Mouse (Mus musculus) megakaryocyte-erythroid progenitor cell, adult 5-6 weeks (primary cell): Measurements from ENCODE around the gene Rgs11. TPM values are rescaled to one million over a fixed set of nuclear protein-coding genes. Genes with fewer than 3 reads are reported as not detected.

Experiments used
- total RNA-seq, 2 experiments: library from RNA; stranded (forward) in 1 of 2; stranded (reverse) in 1 of 2; fragments of 200-1000, 215-1000 nt in 1 of 2; fragments of >200 nt in 1 of 2; fragmentation: Nextera tagmentation in 1 of 2; gene quantifications; 2 replicates each; pipeline ENCODE4 v1.2.3; 2014 to 2017

The Rgs11 gene
- total RNA-seq, 2 experiments from 2014 or later, result not detected

Other genes with a start within 250 kb of the Rgs11 start
- gene Capn15, start 217.2 kb upstream of the Rgs11 start, total RNA-seq (2014; fragmentation: Nextera tagmentation), result 14.8 and 18.4 TPM in 2 replicates
- gene Capn15, start 217.2 kb upstream of the Rgs11 start, total RNA-seq (2017), result 1.7 and 3.5 TPM in 2 replicates
- gene Rab11fip3, start 133.4 kb upstream of the Rgs11 start, total RNA-seq (2014; fragmentation: Nextera tagmentation), result 0.48 and 3.2 TPM in 2 replicates
- 0.33 and 0.65 TPM in 2 replicates for gene Rab11fip3, start 133.4 kb upstream of the Rgs11 start, total RNA-seq (2017)
- gene Decr2, start 112.6 kb upstream of the Rgs11 start, total RNA-seq (2014; fragmentation: Nextera tagmentation), result 6.8 and 7.7 TPM in 2 replicates
- 5.6 and 7.8 TPM in 2 replicates for gene Decr2, start 112.6 kb upstream of the Rgs11 start, total RNA-seq (2017)
- gene Nme4, start 107.3 kb upstream of the Rgs11 start, total RNA-seq (2014; fragmentation: Nextera tagmentation), result 103 and 104 TPM in 2 replicates
- 70.5 and 80.3 TPM in 2 replicates for gene Nme4, start 107.3 kb upstream of the Rgs11 start, total RNA-seq (2017)
- gene Tmem8, start 89.7 kb upstream of the Rgs11 start, total RNA-seq (2014; fragmentation: Nextera tagmentation), result 38.1 and 41.1 TPM in 2 replicates
- 6.0 and 18.4 TPM in 2 replicates for gene Tmem8, start 89.7 kb upstream of the Rgs11 start, total RNA-seq (2017)
- gene Mrpl28, start 79.5 kb upstream of the Rgs11 start, total RNA-seq (2014; fragmentation: Nextera tagmentation), result 116 and 152 TPM in 2 replicates
- 30.1 and 63.1 TPM in 2 replicates for gene Mrpl28, start 79.5 kb upstream of the Rgs11 start, total RNA-seq (2017)
- 29.2 and 32.1 TPM in 2 replicates for gene Axin1, start 64.3 kb upstream of the Rgs11 start, total RNA-seq (2014; fragmentation: Nextera tagmentation)
- 39.9 and 208 TPM in 2 replicates for gene Axin1, start 64.3 kb upstream of the Rgs11 start, total RNA-seq (2017)
- 14.1 and 22.5 TPM in 2 replicates for gene Pdia2, start 3.9 kb upstream of the Rgs11 start, total RNA-seq (2014; fragmentation: Nextera tagmentation)
- gene Pdia2, start 3.9 kb upstream of the Rgs11 start, total RNA-seq (2017), result 6.6 and 13.9 TPM in 2 replicates
- gene Arhgdig, start 4.8 kb downstream of the Rgs11 start, total RNA-seq (2014; fragmentation: Nextera tagmentation), result 6.3 and 10.4 TPM in 2 replicates
- 1.0 and 4.5 TPM in 2 replicates for gene Arhgdig, start 4.8 kb downstream of the Rgs11 start, total RNA-seq (2017)
- 5.5 and 6.2 TPM in 2 replicates for gene Fam234a, start 41.3 kb downstream of the Rgs11 start, total RNA-seq (2014; fragmentation: Nextera tagmentation)
- gene Fam234a, start 41.3 kb downstream of the Rgs11 start, total RNA-seq (2017), result 4.6 and 5.3 TPM in 2 replicates
- gene Luc7l, start 49.9 kb downstream of the Rgs11 start, total RNA-seq (2014; fragmentation: Nextera tagmentation), result 92.6 and 106 TPM in 2 replicates
- gene Luc7l, start 49.9 kb downstream of the Rgs11 start, total RNA-seq (2017), result 156 and 197 TPM in 2 replicates
- 0.22 and 0.25 TPM in 2 replicates for gene Neurl1b, start 211.9 kb downstream of the Rgs11 start, total RNA-seq (2014; fragmentation: Nextera tagmentation)
- gene Neurl1b, start 211.9 kb downstream of the Rgs11 start, total RNA-seq (2017), result 0.09 and 0.53 TPM in 2 replicates